Mouse (Mus musculus): Measurements from ENCODE around the gene Becn1. TPM values are rescaled to one million over a fixed set of nuclear protein-coding genes. Genes with fewer than 3 reads are reported as not detected.

Gene Becn1
- total RNA-seq, 2 experiments from 2014 or later = 105 to 362 TPM

DNA sequence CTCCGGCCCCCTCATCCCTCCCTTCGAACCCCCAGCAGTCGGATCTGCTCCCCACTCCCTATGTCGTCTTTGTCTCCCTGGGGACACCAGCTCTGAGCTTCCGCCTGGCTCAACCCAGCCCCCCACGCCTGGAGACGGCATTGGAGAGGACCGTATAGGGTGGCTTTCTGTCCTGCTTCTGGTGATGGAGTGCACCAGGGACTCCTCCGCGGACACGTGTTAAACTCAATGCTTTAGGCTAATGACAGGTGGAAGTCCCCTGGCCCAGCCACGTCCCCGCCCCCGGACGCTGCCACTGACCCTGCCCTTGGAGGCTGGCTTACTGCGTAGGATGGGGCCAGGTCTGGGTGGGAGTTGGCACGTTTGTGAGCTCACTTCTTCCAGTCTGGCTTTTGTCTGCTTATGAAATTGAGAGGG is 14.4 kb upstream of the Becn1 start:
- ATAC-seq (replicated peaks; ENCODE audit: low FRiP score, poor library complexity, severe bottlenecking) = peak; percentile 64

DNA sequence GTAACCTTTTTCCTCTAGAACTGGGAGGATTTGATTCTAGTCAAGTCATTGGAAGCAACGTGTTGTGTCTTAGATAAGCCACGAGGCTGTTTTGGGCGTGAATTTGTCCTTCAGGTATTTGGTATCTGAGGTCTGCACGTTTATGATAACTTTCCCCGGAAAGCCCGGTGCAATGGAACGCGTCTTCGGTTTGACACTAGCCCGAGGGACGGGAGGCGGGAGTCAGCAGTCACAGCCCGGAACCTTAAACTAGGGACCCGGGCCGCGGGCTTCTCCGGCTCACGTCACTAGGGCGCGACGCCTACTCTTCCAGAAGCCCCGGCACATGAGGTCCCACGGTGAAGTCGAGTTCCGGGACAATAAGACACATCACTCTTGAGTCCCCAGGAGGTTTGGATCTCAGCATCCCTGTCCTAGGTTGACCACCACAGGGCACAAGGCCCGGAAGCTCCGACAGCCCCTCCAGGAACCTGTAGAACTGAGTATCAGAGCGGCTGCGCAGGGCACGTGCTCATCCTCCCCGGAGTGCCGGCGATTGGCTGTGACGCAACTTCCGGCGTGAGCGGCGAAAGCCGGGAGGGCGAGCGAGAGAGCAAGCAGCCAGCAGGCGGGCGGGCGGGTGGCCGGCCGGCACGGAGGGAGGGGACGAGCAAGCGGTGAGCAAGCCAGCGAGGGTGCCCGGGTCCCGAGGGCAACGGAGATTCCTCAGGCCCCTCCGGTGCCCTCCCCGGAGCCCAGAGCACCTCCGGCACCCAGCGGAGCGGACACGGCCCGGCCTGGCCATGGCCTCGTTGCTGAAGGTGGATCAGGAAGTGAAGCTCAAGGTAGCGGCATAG is 13.8 kb upstream of the Becn1 start, which contains the start of gene Psme3:
Gene Psme3, plus strand, starts transcription at position 549 of the 836 bp plus-strand sequence.
- peak; percentile 82 for ATAC-seq (replicated peaks; ENCODE audit: low FRiP score, poor library complexity, severe bottlenecking)

DNA sequence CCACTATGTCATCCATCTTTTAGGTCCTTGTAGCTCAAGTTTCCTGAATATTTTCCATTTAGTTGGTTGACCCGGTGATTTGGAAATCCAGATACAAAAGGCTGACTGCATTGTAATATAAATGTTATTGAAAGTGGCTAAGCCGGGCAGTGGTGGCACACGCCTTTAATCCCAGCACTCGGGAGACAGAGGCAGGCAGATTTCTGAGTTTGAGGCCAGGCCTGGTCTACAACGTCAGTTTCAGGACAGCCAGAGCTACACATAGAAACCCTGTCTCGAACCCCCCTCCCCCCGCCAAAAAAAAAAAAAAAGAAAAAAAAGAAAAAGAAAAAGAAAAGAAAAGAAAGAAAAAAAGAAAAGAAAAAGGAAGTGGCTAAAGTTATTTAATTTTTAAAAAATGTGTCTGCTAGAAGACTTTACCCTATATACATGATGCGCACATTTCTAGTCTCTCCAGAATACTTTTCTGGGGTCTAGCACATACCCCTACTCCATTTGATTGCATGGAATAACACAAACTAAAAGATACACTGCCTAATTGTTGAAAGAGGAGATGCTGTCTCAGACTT is 13.1 kb upstream of the Becn1 start:
- ATAC-seq (replicated peaks; ENCODE audit: low FRiP score, poor library complexity, severe bottlenecking) = no peak

DNA sequence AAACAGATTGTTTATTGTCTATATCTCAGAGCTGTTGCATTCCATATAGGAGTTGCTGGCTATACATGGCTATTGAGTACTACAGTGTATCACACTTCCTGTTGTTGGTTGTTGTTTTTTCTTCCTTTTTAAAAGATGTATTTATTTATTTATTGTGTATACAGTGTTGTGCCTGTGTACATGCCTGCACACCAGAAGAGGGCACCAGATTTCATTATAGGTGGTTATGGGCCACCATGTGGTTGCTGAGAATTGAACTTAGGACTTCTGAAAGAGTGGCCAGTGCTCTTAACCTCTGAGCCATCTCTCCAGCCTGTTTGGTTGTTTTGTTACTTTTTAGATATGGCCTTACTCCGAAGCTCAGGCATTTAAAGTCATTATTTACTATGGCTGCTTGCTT is 12.5 kb upstream of the Becn1 start:
- ATAC-seq (replicated peaks; ENCODE audit: low FRiP score, poor library complexity, severe bottlenecking) = no peak

DNA sequence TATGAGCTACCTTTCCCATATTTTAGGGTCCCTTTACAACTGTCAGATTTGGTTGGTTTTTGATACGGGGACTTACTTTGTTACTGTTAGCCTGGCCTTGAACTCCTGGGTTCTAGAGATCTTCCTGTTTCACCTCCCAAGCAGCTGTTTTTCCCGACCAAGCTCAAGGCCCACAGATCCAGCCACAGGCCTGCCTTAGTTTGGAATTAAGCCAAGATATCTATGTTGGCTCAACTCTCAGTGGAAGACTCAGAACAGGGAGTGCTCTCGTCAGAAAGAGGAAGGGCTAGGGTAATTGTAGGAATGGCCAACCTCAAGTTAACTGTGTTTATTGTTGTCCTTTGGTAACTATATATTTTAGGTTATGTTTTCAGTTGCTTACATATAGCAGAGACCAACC is 10.1 kb upstream of the Becn1 start:
- ATAC-seq (replicated peaks; ENCODE audit: low FRiP score, poor library complexity, severe bottlenecking) = peak; percentile 39

DNA sequence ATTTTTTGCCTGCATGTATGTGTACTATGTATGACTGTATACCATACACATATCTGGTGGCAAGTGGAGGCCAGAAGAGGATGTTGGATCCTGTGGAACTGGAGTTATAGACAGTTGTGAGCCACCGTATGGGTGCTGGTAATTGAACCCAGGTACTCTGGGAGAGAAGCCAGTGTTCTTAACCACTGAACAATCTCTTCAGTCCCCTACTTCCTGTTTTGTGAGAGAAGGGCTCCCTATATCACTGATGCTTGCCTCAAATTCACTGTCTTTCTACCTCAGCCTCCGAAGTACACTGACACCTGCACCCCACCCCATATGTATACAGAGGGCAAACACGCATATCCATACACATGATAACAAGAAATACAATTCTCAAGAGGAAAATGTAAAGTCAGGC is 9.0 kb upstream of the Becn1 start:
- ATAC-seq (replicated peaks; ENCODE audit: low FRiP score, poor library complexity, severe bottlenecking) = no peak

DNA sequence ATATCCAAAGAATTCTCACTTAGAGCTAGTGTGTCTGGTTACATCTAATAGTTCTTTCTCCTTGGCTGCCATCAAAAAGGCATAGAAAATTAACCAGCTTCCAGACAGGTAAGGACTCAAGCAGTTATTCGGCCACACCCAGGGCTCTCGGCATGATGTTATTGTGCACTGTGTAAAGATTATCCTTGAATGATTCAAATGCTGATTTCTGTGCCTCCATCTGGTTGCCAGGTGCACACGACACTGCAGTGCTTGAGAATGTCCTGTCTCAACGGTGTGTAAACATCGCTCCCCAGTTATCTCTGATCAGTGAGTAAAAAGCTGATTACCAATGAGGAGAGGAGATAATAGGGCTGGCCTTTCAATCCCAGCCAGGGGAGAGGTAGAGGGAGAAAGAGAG is 5.7 kb upstream of the Becn1 start:
- ATAC-seq (replicated peaks; ENCODE audit: low FRiP score, poor library complexity, severe bottlenecking) = no peak

DNA sequence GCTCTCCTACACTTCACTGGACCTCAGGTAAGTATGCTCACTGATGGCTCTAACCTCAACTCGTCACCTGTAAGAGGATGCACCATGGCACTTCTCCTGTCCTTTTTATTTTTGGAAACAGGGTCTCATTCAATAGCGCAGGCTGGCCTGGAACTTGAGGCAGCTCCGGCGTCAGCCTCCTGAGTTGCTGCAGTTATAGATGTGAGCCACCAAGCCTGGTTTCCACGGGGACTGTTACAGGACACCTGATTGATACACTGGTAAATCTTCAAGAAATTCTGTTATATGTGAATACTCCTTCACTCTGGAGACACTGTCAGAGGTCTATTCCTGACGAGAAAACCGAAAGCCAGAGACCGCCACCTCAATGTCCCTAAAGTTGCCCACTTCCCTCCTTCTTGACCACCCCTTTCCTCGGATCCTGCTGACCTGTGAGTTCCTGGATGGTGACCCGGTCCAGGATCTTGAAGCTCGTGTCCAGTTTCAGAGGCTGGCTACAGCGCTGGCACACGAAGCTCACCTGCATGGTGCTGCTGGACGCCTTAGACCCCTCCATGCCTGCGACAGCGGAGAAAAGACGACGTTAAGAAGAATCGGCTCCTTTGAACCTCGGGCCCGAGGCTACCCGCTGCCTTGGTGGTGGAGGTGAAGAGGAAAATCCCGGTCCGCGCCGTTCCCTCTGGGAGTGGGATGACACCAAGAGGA is 635 bp downstream of the Becn1 start:
- peak; percentile 61 for ATAC-seq (replicated peaks; ENCODE audit: low FRiP score, poor library complexity, severe bottlenecking)

DNA sequence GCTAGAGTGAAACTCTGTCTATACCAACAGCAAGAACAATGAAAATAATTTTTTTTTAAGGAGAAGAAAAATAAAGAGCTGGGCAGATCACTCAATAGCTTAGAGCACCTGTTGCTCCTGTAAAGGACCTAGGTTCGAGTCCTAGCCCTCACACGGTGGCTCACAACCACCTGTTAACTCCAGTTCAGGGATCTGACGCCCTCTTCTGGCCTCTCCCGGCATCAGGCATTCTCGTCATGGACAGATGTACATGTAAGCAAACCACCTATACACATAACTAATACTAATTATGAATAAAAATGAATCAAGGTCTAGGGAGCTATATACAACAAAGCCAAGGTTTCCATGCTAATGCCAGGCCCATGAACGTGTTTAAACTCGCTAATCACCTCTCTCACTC is 1.2 kb downstream of the Becn1 start:
- peak; percentile 61 for ATAC-seq (replicated peaks; ENCODE audit: low FRiP score, poor library complexity, severe bottlenecking)

DNA sequence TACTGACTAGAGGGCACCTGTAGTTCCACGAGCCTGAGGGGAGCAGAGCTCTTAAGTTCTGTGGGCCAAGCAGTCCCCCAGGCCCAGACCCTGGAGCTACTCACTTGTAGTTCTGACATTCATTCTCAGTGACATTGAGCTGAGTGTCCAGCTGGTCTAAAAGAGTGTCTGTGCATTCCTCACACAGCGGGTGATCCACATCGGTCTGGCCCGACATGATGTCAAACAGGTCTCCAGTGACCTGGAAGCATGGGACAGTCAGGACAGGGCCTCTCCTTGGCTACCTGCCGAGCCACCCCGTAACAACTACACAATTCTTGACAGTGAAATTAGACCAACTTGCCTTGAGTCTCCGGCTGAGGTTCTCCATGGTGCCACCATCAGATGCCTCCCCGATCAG is 6.9 kb downstream of the Becn1 start:
- peak; percentile 44; the same call in 1 of the 2 replicates for ATAC-seq (replicated peaks; ENCODE audit: low FRiP score, poor library complexity, severe bottlenecking)

DNA sequence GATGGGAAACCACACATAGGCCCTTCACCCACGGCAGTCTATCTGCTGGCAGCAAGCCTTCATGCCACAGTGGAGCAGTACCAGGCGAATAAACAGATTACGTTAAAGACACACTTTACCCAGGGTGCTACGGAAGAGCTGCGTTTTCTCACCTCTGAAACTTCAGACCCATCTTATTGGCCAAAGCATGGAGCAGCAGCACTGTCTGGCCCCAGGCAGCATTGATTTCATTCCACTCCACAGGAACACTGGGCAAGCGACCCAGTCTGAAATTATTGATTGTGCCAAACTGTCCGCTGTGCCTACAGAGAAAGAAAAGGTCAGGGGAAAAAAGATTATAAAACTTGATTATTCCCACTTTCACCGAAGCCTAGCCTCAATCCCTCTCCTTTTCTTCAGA is 10.9 kb downstream of the Becn1 start:
- ATAC-seq (replicated peaks; ENCODE audit: low FRiP score, poor library complexity, severe bottlenecking) = no peak

DNA sequence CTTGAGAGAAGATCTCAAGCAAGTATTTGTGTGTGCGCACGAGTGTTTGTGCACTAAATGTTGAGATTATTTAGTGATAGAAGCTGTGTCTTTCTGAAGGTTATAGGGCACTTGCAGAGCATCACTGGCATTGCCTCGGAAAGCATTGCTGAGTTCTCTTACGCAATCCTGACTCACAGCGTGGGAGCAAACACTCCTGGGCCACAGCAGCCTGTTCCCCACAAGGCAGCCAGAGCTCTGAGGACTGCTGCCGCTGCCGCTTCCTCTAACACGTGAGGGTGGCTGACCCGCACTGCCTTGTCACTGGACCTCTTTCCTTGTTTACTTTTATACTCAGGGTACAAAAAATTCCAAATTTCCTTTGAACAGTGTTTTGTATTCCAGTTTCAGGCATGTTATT is 14.8 kb downstream of the Becn1 start:
- no peak for ATAC-seq (replicated peaks; ENCODE audit: low FRiP score, poor library complexity, severe bottlenecking)

DNA sequence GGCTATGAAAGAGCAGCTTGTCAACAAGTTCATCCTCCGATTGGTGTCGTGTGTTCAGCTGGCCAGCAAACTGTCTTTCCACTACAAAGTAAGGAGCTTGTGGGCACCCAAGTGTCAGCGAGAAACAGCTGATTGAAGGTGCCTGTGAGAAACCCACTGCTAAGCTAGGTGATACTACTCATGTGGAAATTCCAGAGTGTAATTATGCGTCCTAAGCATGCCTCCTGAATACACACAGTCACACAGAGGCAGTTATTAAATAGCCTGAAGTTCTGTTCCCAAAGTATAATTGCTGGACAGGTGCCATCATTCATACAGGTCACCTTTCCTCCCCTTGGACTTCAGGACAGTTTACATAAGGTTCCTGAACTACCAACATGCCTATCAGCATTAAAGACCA is 18.3 kb downstream of the Becn1 start:
- no peak for ATAC-seq (replicated peaks; ENCODE audit: low FRiP score, poor library complexity, severe bottlenecking)

DNA sequence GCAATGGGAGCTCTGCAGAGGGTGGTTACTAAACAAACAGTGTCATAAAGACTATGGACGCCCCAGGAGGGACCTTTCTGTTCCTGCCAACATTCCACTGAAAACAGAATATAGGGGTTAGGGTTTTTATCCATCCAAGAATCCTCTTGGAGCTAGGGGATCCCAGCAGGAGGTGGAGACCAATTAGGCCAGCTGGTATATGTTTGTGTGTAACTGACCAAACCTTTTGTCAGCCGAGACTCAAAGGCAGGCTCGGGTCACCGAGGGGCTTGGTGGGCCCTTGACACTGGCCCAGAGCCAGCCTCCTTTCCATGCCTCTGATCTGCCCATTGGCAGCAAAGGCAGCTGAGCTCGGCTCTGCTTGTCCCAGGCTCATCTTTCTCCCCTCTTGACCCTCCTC is 19.2 kb downstream of the Becn1 start:
- ATAC-seq (replicated peaks; ENCODE audit: low FRiP score, poor library complexity, severe bottlenecking) = no peak

DNA sequence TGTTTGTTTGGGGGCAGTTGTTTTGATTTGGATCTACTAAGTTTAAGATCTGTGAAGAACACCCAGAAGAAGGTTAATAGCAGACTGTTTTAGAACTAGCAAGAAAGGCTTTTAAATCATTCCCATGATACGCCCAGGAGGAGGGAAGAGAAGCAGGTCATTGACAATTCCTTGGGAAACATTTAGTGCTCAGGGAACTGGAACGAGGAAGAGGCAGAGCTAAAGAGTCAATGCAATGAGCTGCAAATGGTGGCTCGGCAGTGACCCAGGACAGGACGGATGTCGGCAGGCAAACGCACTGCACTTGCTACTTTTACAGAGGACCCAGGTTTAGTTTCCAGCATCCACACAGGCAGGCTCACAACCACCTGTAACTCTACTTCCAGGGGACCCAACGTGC is 21.2 kb downstream of the Becn1 start:
- no peak for ATAC-seq (replicated peaks; ENCODE audit: low FRiP score, poor library complexity, severe bottlenecking)

DNA sequence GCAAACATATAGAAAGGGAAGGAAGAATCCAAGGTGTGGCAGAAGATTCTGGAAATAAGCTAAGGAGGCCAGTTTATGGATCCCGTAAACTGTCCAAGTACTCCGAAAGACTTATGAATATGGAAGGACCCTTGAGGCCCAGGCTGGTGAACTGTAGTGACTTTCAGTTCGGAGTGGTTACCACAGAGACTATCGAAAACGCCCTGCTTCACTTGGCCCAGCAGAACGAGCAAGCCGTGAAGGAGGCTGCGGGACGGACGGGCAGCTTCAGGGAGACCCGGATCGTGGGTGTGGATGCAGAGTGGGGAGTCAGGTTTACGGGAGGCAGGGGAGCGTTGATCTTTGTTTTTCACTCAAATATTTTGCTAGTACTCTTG is 22.9 kb downstream of the Becn1 start:
- ATAC-seq (replicated peaks; ENCODE audit: low FRiP score, poor library complexity, severe bottlenecking) = peak; percentile 74

DNA sequence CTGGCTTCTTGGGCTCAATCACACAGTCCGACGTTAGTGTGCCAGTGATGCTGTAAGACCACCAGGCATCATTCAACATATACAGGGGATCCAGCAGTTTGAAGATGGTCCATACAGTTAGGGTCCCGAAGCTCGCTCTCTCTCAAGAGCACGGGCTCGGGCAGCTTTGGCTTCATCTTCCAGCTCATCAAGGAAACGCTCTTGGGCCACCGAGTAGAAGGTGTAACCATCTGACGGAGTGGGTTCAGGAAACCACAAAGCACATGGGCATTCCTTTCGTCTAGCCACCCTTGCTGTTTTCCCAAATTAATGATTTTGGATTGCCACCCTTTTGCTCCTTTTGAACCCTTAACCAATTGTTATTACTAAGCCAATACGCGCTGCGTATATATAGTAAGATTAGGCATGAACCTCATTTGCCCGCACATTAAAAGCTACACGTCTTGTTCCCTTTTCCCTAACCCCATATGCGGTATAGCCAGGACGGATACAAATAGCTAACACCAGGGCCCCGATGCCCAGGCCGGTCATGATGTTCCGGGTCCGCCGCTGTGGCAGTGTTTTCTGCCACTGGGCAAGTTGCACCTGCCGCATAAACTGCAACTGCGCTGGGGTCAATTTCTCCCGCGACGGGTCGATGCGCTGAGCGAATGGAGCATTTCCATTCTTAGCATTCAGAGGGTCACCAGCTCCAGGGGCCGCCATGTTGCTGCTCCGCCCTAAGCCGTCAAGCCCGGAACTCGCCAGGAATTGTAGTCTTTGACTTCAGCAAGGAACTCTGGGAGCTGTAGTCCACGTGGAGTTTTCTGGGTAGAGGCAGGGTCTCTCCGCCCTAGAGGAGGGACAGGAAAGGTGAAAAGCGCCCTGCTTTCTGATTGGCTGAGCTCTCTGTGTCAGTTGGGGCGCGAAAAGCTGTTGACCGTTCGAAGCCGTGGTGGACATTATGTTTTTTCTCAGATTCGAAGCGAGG is 23.6 kb downstream of the Becn1 start, which contains the start of the genes Cntd1 and Coa3:
Gene Cntd1, plus strand, starts transcription at position 790 of the 970 bp plus-strand sequence.
Gene Coa3, minus strand, starts transcription at position 892 of the 970 bp plus-strand sequence.
- ATAC-seq (replicated peaks; ENCODE audit: low FRiP score, poor library complexity, severe bottlenecking) = peak; percentile 92

DNA sequence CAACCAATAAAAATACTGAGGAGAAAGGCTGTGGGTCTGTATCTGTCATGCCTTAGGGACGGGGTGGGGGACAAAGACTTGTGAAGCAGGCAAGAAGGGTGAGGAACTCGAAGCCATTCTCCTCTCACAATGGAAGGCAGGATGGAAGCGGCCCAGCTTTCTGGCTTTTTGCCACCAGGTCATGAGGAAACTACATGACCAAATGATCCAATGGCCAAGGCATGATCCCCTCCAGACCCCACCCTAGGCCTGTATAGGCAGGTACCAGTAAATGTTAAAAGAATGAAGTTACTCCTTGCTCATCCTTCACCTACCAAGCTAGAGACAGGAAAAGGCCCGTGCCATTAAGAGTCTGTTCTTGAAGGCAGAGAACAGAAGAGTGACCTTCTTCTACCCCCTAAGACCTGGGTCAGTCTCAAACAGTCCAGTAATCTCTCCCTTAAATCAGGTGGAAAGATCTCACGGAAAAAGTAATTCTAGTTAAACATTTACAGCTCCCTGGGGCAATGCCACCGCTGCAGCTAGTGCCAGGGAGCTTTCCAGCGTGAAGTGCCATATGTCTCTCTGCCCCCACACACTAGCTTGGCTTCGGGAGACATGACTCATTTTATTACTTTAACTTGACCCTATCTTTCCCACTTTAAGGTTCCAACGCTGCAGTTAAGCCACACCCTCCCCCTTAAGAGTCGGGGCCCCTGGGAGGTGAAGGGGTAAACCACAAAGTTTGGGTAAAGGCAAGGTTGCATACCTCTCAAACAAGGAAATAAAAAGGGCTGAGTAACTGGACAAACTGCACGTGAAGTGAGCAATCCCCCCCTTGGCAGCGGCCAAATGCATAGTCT is 24.5 kb downstream of the Becn1 start:
- no peak for ATAC-seq (replicated peaks; ENCODE audit: low FRiP score, poor library complexity, severe bottlenecking)

Data from erythroblast, adult 5-6 weeks (primary cell).